Mouse (Mus musculus) liver, embryonic 14.5 days (tissue): ENCODE results near the gene Nat8l.

Source experiments
- CTCF ChIP-seq: IDR thresholded peaks from 2 replicates; pipeline ENCODE4 v1.5.1; 2016; ENCODE audit warnings: antibody characterized with exemption, low read depth, control low read depth
- EP300 ChIP-seq: IDR thresholded peaks from 2 replicates; pipeline ENCODE4 v1.6.1; 2016; ENCODE audit warnings: antibody characterized with exemption, low read depth

DNA sequence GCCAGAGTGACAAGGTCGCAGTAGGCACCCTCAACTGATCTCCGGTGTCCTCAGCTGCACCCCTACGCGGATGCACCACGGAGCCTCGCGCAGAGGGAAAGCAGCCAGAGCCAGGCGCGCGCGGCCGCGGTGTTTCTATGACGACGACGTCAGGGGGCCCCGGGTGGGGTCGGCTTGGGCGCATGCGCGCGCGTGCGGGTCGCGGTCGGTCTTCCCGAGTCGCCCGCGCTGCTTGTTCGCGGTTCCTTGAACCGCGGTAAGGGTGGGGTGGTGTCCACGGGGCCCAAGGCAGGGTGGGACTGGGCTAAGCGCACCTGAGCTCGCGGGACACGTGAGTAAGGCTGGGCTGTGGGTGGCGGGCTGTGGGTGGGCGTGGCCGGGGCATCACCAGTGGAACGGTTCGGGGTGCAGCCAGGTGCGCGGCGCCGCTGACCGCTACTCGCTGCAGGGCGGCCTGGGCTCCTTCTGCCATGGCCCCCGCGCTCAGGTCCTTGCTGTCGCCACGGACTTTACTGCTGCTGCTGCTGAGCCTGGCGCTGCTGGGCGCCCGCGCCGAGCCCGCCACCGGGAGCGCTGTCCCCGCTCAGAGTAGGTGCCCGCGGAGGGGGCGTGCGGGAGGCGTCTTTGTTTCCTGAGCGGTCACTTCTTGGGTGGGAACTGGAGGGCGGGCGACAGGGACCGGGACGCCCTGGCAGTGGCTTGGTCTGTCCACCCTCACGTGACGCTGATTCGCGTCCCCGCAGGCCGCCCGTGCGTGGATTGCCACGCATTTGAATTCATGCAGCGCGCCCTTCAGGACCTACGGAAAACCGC is 12.3 kb upstream of the Nat8l start, which contains the start of gene Gm1673:
- TF ChIP-seq CTCF: no peak
- TF ChIP-seq EP300: no peak
